Mouse (Mus musculus): ENCODE results near the gene Slc40a1. TPM values are rescaled to one million over a fixed set of nuclear protein-coding genes. Genes with fewer than 3 reads are reported as not detected.
A peak's percentile ranks its signal among the peaks of the same experiment; 100 is the strongest.

The Slc40a1 gene
- total RNA-seq (2014; rRNA removed) (14.4 and 15.7 TPM in 2 replicates), polyA plus RNA-seq (2015; fragmentation: Nextera tagmentation; extraction: Ambion mirVana) (26.6 and 30.1 TPM in 2 replicates)

GRCm38 (mm10) chr1:45926393-45926763 lies at the start of gene Slc40a1:
Gene Slc40a1, minus strand, starts transcription at chr1:45926523.
- Histone ChIP-seq H3K4me2 (ENCODE audit: low read depth, low read length) (peak within 1 kb of the TSS; percentile 85), H3K4me3 (ENCODE audit: low read length) (peak within 1 kb of the TSS; percentile 59), H3K9ac (replicated peaks; ENCODE audit: low read length) (peak within 1 kb of the TSS; percentile 49), H3K27me3 (ENCODE audit: insufficient read depth, low read length) (peaks cover 3% of the 10 kb centered on the region; the same call in 1 of the 2 replicates), H3K9me3 (ENCODE audit: low read length) (no peaks in the 10 kb centered on the region), H3K36me3 (ENCODE audit: insufficient read depth, low read length) (no peaks in the 10 kb centered on the region), H3K4me1 (ENCODE audit: insufficient read depth, low read length) (no peaks in the 10 kb centered on the region), H3K27ac (0 out of 2 replicates have a peak within 1 kb of the TSS, but pooled peaks have one; percentile 9)
- DNase-seq (ENCODE audit: low spot score): no peak
- TF ChIP-seq CTCF (IDR thresholded peaks at IDR 0.05; ENCODE audit: low read depth): no peak
- ATAC-seq: peak; percentile 8; the same call in 1 of the 2 replicates
- 32% methylated on average over 9 of the region's 9 CpGs for WGBS

GRCm38 (mm10) chr1:45971314-45971713 lies 45.0 kb upstream of the Slc40a1 start:
- Histone ChIP-seq H3K36me3 (ENCODE audit: insufficient read depth, low read length) (no peaks in the 10 kb centered on the region), H3K9me3 (ENCODE audit: low read length) (no peaks in the 10 kb centered on the region), H3K27me3 (ENCODE audit: insufficient read depth, low read length) (no peaks in the 10 kb centered on the region), H3K4me1 (ENCODE audit: insufficient read depth, low read length) (no peaks in the 10 kb centered on the region), H3K27ac (no peak overlapping the region), H3K4me3 (ENCODE audit: low read length) (no peak overlapping the region), H3K4me2 (ENCODE audit: low read depth, low read length) (no peak overlapping the region), H3K9ac (replicated peaks; ENCODE audit: low read length) (no peak overlapping the region)
- no peak for DNase-seq (ENCODE audit: low spot score)
- WGBS: 89% methylated on average over 4 of the region's 4 CpGs
- no peak for ATAC-seq
- TF ChIP-seq CTCF (IDR thresholded peaks at IDR 0.05; ENCODE audit: low read depth): no peak

- H3K4me3 ChIP-seq (ENCODE audit: low read length): no peak overlapping the region
- no peaks in the 10 kb centered on the region for H3K9me3 ChIP-seq (ENCODE audit: low read length)
- no peak overlapping the region for H3K4me2 ChIP-seq (ENCODE audit: low read depth, low read length)
- peak; percentile 14; the same call in 1 of the 2 replicates for TF ChIP-seq CTCF (IDR thresholded peaks at IDR 0.05; ENCODE audit: low read depth)
- no peak for DNase-seq (ENCODE audit: low spot score)
- no peak overlapping the region for H3K27ac ChIP-seq
- no peaks in the 10 kb centered on the region for H3K27me3 ChIP-seq (ENCODE audit: insufficient read depth, low read length)
- no peak overlapping the region for H3K9ac ChIP-seq (replicated peaks; ENCODE audit: low read length)
- H3K36me3 ChIP-seq (ENCODE audit: insufficient read depth, low read length): no peaks in the 10 kb centered on the region
- no peak for ATAC-seq
- WGBS: 85% methylated on average over 2 of the region's 2 CpGs
- H3K4me1 ChIP-seq (ENCODE audit: insufficient read depth, low read length): no peaks in the 10 kb centered on the region
These were observed 22.7 kb upstream of the Slc40a1 start for GRCm38 (mm10) chr1:45948988-45949387.

GRCm38 (mm10) chr1:45947843-45948242 lies 21.5 kb upstream of the Slc40a1 start:
- DNase-seq (ENCODE audit: low spot score) (no peak), ATAC-seq (no peak)
- TF ChIP-seq CTCF (IDR thresholded peaks at IDR 0.05; ENCODE audit: low read depth): no peak
- Histone ChIP-seq H3K27me3 (ENCODE audit: insufficient read depth, low read length) (no peaks in the 10 kb centered on the region), H3K4me3 (ENCODE audit: low read length) (no peak overlapping the region), H3K27ac (no peak overlapping the region), H3K4me1 (ENCODE audit: insufficient read depth, low read length) (no peaks in the 10 kb centered on the region), H3K9me3 (ENCODE audit: low read length) (no peaks in the 10 kb centered on the region), H3K36me3 (ENCODE audit: insufficient read depth, low read length) (no peaks in the 10 kb centered on the region), H3K9ac (replicated peaks; ENCODE audit: low read length) (no peak overlapping the region), H3K4me2 (ENCODE audit: low read depth, low read length) (no peak overlapping the region)
- WGBS: 46% methylated on average over 1 of the region's 1 CpGs

- DNase-seq (ENCODE audit: low spot score) (no peak), ATAC-seq (no peak)
- Histone ChIP-seq H3K4me2 (ENCODE audit: low read depth, low read length) (no peak overlapping the region), H3K9me3 (ENCODE audit: low read length) (no peaks in the 10 kb centered on the region), H3K4me3 (ENCODE audit: low read length) (no peak overlapping the region), H3K4me1 (ENCODE audit: insufficient read depth, low read length) (no peaks in the 10 kb centered on the region), H3K27ac (no peak overlapping the region), H3K36me3 (ENCODE audit: insufficient read depth, low read length) (no peaks in the 10 kb centered on the region), H3K9ac (replicated peaks; ENCODE audit: low read length) (no peak overlapping the region), H3K27me3 (ENCODE audit: insufficient read depth, low read length) (peaks cover 3% of the 10 kb centered on the region; the same call in 1 of the 2 replicates)
- TF ChIP-seq CTCF (IDR thresholded peaks at IDR 0.05; ENCODE audit: low read depth): peak; percentile 38
These were observed 4.8 kb upstream of the Slc40a1 start for GRCm38 (mm10) chr1:45931127-45931526.

- ATAC-seq (no peak), DNase-seq (ENCODE audit: low spot score) (no peak)
- no peaks in the 10 kb centered on the region for H3K9me3 ChIP-seq (ENCODE audit: low read length)
- H3K9ac ChIP-seq (replicated peaks; ENCODE audit: low read length): no peak overlapping the region
- H3K4me3 ChIP-seq (ENCODE audit: low read length): no peak overlapping the region
- no peak overlapping the region for H3K4me2 ChIP-seq (ENCODE audit: low read depth, low read length)
- no peak overlapping the region for H3K27ac ChIP-seq
- H3K36me3 ChIP-seq (ENCODE audit: insufficient read depth, low read length): no peaks in the 10 kb centered on the region
- no peaks in the 10 kb centered on the region for H3K4me1 ChIP-seq (ENCODE audit: insufficient read depth, low read length)
- 52% methylated on average over 3 of the region's 3 CpGs for WGBS
- TF ChIP-seq CTCF (IDR thresholded peaks at IDR 0.05; ENCODE audit: low read depth): no peak
- peaks cover 3% of the 10 kb centered on the region; the same call in 1 of the 2 replicates for H3K27me3 ChIP-seq (ENCODE audit: insufficient read depth, low read length)
These were observed 588 bp upstream of the Slc40a1 start for GRCm38 (mm10) chr1:45926911-45927310.

Measured in hindbrain, postnatal 0 days (tissue).